Mouse (Mus musculus) adrenal gland, adult 10 weeks (tissue): ENCODE results near the gene Tmprss11a. TPM values are rescaled to one million over a fixed set of nuclear protein-coding genes. Genes with fewer than 3 reads are reported as not detected.

ENCODE experiments used
- polyA plus RNA-seq: library from polyadenylated mRNA; stranded (reverse); fragments of 350-450 nt; fragmentation: Illumina TruSeq; extraction: RNeasy Lipid Tissue Mini Kit (QIAGEN cat#74804); gene quantifications from one replicate; pipeline ENCODE4 v1.2.3, GENCODE M21; 2014; ENCODE audit warnings: low read depth, low replicate concordance

Tmprss11a gene
- polyA plus RNA-seq, result not detected

DNA sequence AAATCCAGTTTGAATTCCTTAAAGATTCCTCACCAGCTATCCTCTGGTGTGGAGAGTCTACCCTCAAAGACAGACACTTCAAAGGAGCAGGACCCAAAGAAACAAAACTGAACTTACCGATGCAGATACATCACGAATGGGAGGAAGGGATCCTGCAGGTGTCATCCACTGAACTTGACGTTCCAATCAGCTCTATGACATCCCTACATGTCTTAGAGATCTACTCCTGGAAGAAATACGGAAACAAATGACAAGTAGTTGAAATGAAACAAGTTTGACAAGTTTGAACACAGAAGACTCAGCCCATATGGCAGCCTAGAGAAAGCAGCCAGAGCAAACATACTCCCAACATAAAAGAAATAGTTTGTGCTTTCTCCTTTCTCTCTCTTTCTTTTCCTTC lies at the start of gene Tmprss11a:
Gene Tmprss11a, minus strand, starts transcription at position 101 of the 400 bp plus-strand sequence.

GRCm38 (mm10) chr5:86518500-86518899 lies 49.7 kb upstream of the Tmprss11a start, which contains the start of gene Tmprss11g:
Gene Tmprss11g, minus strand, starts transcription at chr5:86518600.

GRCm38 (mm10) chr5:86373320-86373719 lies 95.5 kb downstream of the Tmprss11a start, which contains the start of gene Tmprss11d:
Gene Tmprss11d, minus strand, starts transcription at chr5:86373420.

Other genes starting within 250 kb of the Tmprss11a start
- gene Tmprss11c, start 179.7 kb downstream of the Tmprss11a start, polyA plus RNA-seq, result not detected
- not detected for gene Tmprss11d, start 95.6 kb downstream of the Tmprss11a start, polyA plus RNA-seq
- gene Tmprss11g, start 49.6 kb upstream of the Tmprss11a start, polyA plus RNA-seq, result not detected
- not detected for gene Tmprss11f, start 163.4 kb upstream of the Tmprss11a start, polyA plus RNA-seq
- not detected for gene Tmprss11b, start 207.4 kb upstream of the Tmprss11a start, polyA plus RNA-seq